In the genomic region with DNA sequence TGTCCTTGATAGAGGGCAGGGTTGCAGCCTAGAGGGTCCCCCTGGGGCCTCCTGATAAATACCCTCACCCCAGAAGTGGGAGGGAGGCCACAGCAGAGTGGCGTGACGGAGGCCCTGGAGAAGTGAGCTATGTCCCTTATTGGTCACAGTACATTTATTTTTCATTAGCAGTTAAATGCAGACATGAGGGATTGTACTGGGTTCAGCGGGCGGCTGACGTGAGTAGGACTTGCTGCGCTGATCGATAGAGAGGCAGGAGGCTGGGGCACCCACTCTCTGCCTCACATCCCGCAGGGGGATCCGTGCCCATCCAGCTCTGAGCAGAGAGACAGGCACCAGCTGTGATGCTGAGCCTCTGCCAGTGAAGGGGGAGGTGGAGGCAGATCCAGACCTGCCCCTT, we compare ENCODE assay signal across 20 mouse cellular contexts. TPM values are rescaled to one million over a fixed set of nuclear protein-coding genes. Genes with fewer than 3 reads are reported as not detected.
DNase-seq lines count a peak whose midpoint lies in the region; ATAC-seq lines count a peak whose summit lies in the region.
"Had no signal": no experiment of that assay in that cellular context is flagged by ENCODE, and none has a peak within 500 bp of the region (broad histone marks: within the 10 kb centered on the region; RNA-seq: fewer than 3 reads in every experiment).

No protein-coding gene starts in this region.

- no peak overlapping the region for H3K4me3 ChIP-seq in forebrain, embryonic 14.5 days (ENCODE audit: low read depth, low read length)
- no peak overlapping the region for H3K4me3 ChIP-seq in forebrain, embryonic 11.5 days (ENCODE audit: low read depth, low read length)
- H3K4me3 ChIP-seq in hindbrain, embryonic 13.5 days, result no peak overlapping the region
- H3K4me3 ChIP-seq in neural tube, embryonic 13.5 days, result no peak overlapping the region
- H3K4me3 ChIP-seq: embryonic facial prominence, embryonic 10.5 days; erythroblast, embryonic 14.5 days; gastrocnemius, adult 2 months; limb, embryonic 10.5 days; liver, embryonic 12.5 days; stomach, embryonic 15.5 days had no signal

- no peak for ATAC-seq in forebrain, embryonic 14.5 days
- ATAC-seq in forebrain, embryonic 11.5 days (replicated peaks; ENCODE audit: low FRiP score), result no peak
- ATAC-seq in hindbrain, embryonic 13.5 days (ENCODE audit: low FRiP score), result peak; percentile 33
- peak; percentile 71 for ATAC-seq in neural tube, embryonic 13.5 days (ENCODE audit: low read depth)
- ATAC-seq: activated CD4-positive, CD25-positive, alpha-beta regulatory T cell, adult 4 months; inflammation-experienced regulatory T-cells, adult 6 months; liver, embryonic 12.5 days had no signal

- H3K36me3 ChIP-seq in forebrain, embryonic 14.5 days (ENCODE audit: control insufficient read depth, insufficient read depth, low read length), result no peaks in the 10 kb centered on the region
- no peaks in the 10 kb centered on the region for H3K36me3 ChIP-seq in forebrain, embryonic 11.5 days (ENCODE audit: control insufficient read depth, insufficient read depth, low read length)
- peaks cover 8% of the 10 kb centered on the region for H3K36me3 ChIP-seq in hindbrain, embryonic 13.5 days
- H3K36me3 ChIP-seq in neural tube, embryonic 13.5 days, result peaks cover 5% of the 10 kb centered on the region; the same call in 1 of the 2 replicates
- H3K36me3 ChIP-seq: embryonic facial prominence, embryonic 10.5 days; limb, embryonic 10.5 days; liver, embryonic 12.5 days; stomach, embryonic 15.5 days had no signal

- no peaks in the 10 kb centered on the region for H3K27me3 ChIP-seq in forebrain, embryonic 14.5 days (replicated peaks; ENCODE audit: control insufficient read depth, insufficient read depth, low read length)
- H3K27me3 ChIP-seq in forebrain, embryonic 11.5 days (ENCODE audit: control insufficient read depth, insufficient read depth, low read length), result peaks cover 5% of the 10 kb centered on the region
- peaks cover 75% of the 10 kb centered on the region for H3K27me3 ChIP-seq in hindbrain, embryonic 13.5 days
- peaks cover 43% of the 10 kb centered on the region for H3K27me3 ChIP-seq in neural tube, embryonic 13.5 days
- H3K27me3 ChIP-seq: stomach, embryonic 15.5 days had no signal

- no peak overlapping the region for H3K27ac ChIP-seq in forebrain, embryonic 14.5 days (ENCODE audit: low read depth, low read length)
- H3K27ac ChIP-seq in forebrain, embryonic 11.5 days (ENCODE audit: low read depth, low read length), result no peak overlapping the region
- H3K27ac ChIP-seq in hindbrain, embryonic 13.5 days, result peak overlapping the region; percentile 58
- H3K27ac ChIP-seq in neural tube, embryonic 13.5 days (replicated peaks), result peak overlapping the region; percentile 42; the same call in 1 of the 2 replicates
- H3K27ac ChIP-seq: embryonic facial prominence, embryonic 10.5 days; gastrocnemius, adult 2 months; kidney, postnatal 0 days; limb, embryonic 10.5 days; liver, embryonic 12.5 days; stomach, embryonic 15.5 days had no signal

- peaks cover 6% of the 10 kb centered on the region; the same call in 1 of the 2 replicates for H3K4me1 ChIP-seq in forebrain, embryonic 14.5 days (ENCODE audit: control insufficient read depth, insufficient read depth, low read length)
- peaks cover 2% of the 10 kb centered on the region; the same call in 1 of the 2 replicates for H3K4me1 ChIP-seq in forebrain, embryonic 11.5 days (replicated peaks; ENCODE audit: control insufficient read depth, insufficient read depth, low read length)
- H3K4me1 ChIP-seq in hindbrain, embryonic 13.5 days (replicated peaks), result peaks cover 50% of the 10 kb centered on the region
- peaks cover 38% of the 10 kb centered on the region for H3K4me1 ChIP-seq in neural tube, embryonic 13.5 days (replicated peaks)
- H3K4me1 ChIP-seq: stomach, embryonic 15.5 days had no signal

- H3K9ac ChIP-seq in forebrain, embryonic 14.5 days (ENCODE audit: low read length), result 0 out of 2 replicates have a peak overlapping the region, but pooled peaks have one; percentile 13
- H3K9ac ChIP-seq in forebrain, embryonic 11.5 days (ENCODE audit: low read length), result no peak overlapping the region
- H3K9ac ChIP-seq in hindbrain, embryonic 13.5 days, result 0 out of 2 replicates have a peak overlapping the region, but pooled peaks have one; percentile 19
- H3K9ac ChIP-seq in neural tube, embryonic 13.5 days, result peak overlapping the region; percentile 27
- H3K9ac ChIP-seq: liver, embryonic 12.5 days; stomach, embryonic 15.5 days had no signal

- no peaks in the 10 kb centered on the region for H3K9me3 ChIP-seq in forebrain, embryonic 14.5 days (replicated peaks; ENCODE audit: control insufficient read depth, low read length)
- no peaks in the 10 kb centered on the region for H3K9me3 ChIP-seq in forebrain, embryonic 11.5 days (ENCODE audit: control insufficient read depth, low read length)
- H3K9me3 ChIP-seq in hindbrain, embryonic 13.5 days, result no peaks in the 10 kb centered on the region
- H3K9me3 ChIP-seq in neural tube, embryonic 13.5 days, result no peaks in the 10 kb centered on the region
- H3K9me3 ChIP-seq: embryonic facial prominence, embryonic 10.5 days; limb, embryonic 10.5 days; liver, embryonic 12.5 days; stomach, embryonic 15.5 days had no signal

- no peak overlapping the region for H3K4me2 ChIP-seq in forebrain, embryonic 14.5 days (ENCODE audit: low read length)
- no peak overlapping the region for H3K4me2 ChIP-seq in forebrain, embryonic 11.5 days (ENCODE audit: low read depth, low read length, severe bottlenecking)
- H3K4me2 ChIP-seq in hindbrain, embryonic 13.5 days, result no peak overlapping the region
- no peak overlapping the region for H3K4me2 ChIP-seq in neural tube, embryonic 13.5 days
- H3K4me2 ChIP-seq: liver, embryonic 12.5 days; stomach, embryonic 15.5 days had no signal

- no peak for DNase-seq in forebrain, embryonic 14.5 days (ENCODE audit: low spot score)
- no peak for DNase-seq in forebrain, embryonic 11.5 days (ENCODE audit: low spot score)
- peak; percentile 50 for DNase-seq in layer of hippocampus, adult 9-11 months
- no peak for DNase-seq in layer of hippocampus, adult 9-10 months (ENCODE audit: low spot score)
- no peak for DNase-seq in lung, postnatal 36 days
- DNase-seq in thymus, postnatal 10 days (ENCODE audit: low spot score in 2 of 2), result no peak
- DNase-seq: cerebellum, postnatal 25 days; gastrocnemius, adult 2 months; heart, adult 18-20 months; thymus, postnatal 25 days had no signal

- WGBS in forebrain, embryonic 14.5 days, result 77% methylated on average over 7 of the region's 9 CpGs
- WGBS in forebrain, embryonic 11.5 days, result 84% methylated on average over 9 of the region's 9 CpGs
- WGBS in hindbrain, embryonic 13.5 days, result 31% methylated on average over 9 of the region's 9 CpGs
- 27% methylated on average over 9 of the region's 9 CpGs for WGBS in neural tube, embryonic 13.5 days

RNA-seq across cellular contexts. Expression of a gene that starts 33.8 kb away (rescaled TPM):
- 0.80 and 1.1 TPM in 2 replicates for polyA plus RNA-seq in forebrain, embryonic 14.5 days (2014; fragmentation: Nextera tagmentation; extraction: Ambion mirVana)
- polyA plus RNA-seq in forebrain, embryonic 11.5 days (2014; fragmentation: Nextera tagmentation; extraction: Ambion mirVana), result 0.41 and 0.65 TPM in 2 replicates
- 1.1 and 1.2 TPM in 2 replicates for polyA plus RNA-seq in hindbrain, embryonic 13.5 days (2015; fragmentation: Nextera tagmentation; extraction: Ambion mirVana)
- 0.63 and 1.1 TPM in 2 replicates for polyA plus RNA-seq in neural tube, embryonic 13.5 days (2015; fragmentation: Nextera tagmentation; extraction: Ambion mirVana)

RNA-seq across cellular contexts. Expression of a gene that starts 38.2 kb away (rescaled TPM):
- polyA plus RNA-seq in forebrain, embryonic 14.5 days (2014; fragmentation: Nextera tagmentation; extraction: Ambion mirVana), result 12.3 and 16.2 TPM in 2 replicates
- 2.9 and 3.7 TPM in 2 replicates for polyA plus RNA-seq in forebrain, embryonic 11.5 days (2014; fragmentation: Nextera tagmentation; extraction: Ambion mirVana)
- 7.8 and 8.4 TPM in 2 replicates for polyA plus RNA-seq in hindbrain, embryonic 13.5 days (2015; fragmentation: Nextera tagmentation; extraction: Ambion mirVana)
- polyA plus RNA-seq in neural tube, embryonic 13.5 days (2015; fragmentation: Nextera tagmentation; extraction: Ambion mirVana), result 9.0 and 10.4 TPM in 2 replicates
- polyA plus RNA-seq: erythroblast, embryonic 14.5 days had no signal

Comparison
In these comparisons a context has a peak if more than half of its experiments do, and no peak if none do; other contexts are left out.
1. ATAC-seq: peak in hindbrain, embryonic 13.5 days (single experiment) and neural tube, embryonic 13.5 days (single experiment); none in forebrain, embryonic 14.5 days (single experiment) and forebrain, embryonic 11.5 days (single experiment).
2. H3K27ac ChIP-seq: peak in hindbrain, embryonic 13.5 days (single experiment) and neural tube, embryonic 13.5 days (single experiment); none in forebrain, embryonic 14.5 days (single experiment) and forebrain, embryonic 11.5 days (single experiment).